Mouse (Mus musculus) ES-E14 (cell line): ENCODE results near the gene Slf2.

Experiments
- CHD2 ChIP-seq: IDR thresholded peaks from 2 replicates; pipeline ENCODE4 v1.6.1; 2014; ENCODE audit warnings: mild to moderate bottlenecking, low read depth, low read length, inconsistent platforms
- ZNF384 ChIP-seq: IDR thresholded peaks from 2 replicates; pipeline ENCODE4 v1.6.1; 2012; ENCODE audit warnings: low read depth, low read length, inconsistent platforms

- no peak for TF ChIP-seq ZNF384
- TF ChIP-seq CHD2, result no peak
Measured at GRCm38 (mm10) chr19:44884331-44884730, 46.6 kb upstream of the Slf2 start.
